Mouse (Mus musculus) cerebellum, postnatal 36 days (tissue): Measurements from ENCODE around the gene Nxnl1.

Experiments used
- DNase-seq, 2 experiments: peaks; one replicate each; pipeline ENCODE4 v3.0.0; 2021 to 2022; ENCODE audit warnings: mixed read lengths in 2 of 2

Nxnl1 gene

DNA sequence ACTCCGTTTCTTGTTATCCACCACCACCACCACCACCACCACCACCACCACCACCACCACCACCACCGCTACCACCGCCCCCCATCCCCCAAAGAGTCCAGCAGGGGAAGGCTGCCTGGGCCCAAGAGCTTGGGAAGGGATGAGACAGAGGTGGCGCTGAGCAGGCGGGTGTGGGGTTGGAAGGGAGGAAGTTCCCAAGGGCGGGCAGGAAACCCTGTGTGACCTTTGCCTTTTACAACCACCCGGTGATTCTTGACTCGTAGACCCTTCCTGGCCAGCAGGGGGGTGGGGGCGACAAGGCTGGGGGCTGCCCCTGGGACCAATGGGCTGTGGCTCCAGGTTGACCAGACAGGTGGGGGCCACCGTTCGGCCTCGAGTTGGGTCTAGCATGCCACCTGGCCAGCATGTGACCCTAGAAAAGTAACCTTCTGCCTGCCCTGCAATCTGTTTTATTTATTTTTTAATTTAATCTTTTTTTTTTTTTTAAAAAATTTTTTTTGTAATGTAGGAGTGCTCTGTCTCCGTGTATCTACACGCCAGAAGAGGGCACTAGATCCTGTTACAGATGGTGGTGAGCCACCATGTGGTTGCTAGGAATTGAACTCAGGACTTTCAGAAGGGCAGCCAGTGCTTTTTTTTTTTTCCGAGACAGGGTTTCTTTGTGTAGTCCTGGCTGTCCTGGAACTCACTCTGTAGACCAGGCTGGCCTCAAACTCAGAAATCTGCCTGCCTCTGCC is 53.2 kb downstream of the Nxnl1 start:
- no peak for DNase-seq

DNA sequence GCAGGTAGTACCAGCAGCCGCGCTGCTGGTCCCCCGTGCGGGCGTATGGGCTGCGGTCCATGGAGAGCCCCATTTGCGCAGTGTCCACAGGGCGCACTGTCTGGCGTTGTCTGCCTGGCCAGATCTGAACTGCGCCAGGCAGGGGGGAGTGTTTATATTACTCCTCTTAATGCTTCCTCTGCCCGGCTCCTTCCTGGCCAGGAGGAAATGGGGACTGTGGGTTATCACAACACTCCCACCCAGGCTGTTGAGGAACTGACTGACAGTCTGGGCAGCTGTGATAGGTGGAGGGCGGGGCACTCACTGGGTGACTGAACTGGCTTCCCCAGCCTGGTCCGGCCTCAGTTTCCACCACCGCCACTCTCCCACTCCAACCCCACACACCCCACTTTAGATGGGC is 54.8 kb downstream of the Nxnl1 start, which contains the start of gene Plvap:
TSS of gene Plvap (minus strand) at position 109 of the 400 bp plus-strand sequence.
- DNase-seq = no peak
